Mouse (Mus musculus): Measurements from ENCODE around the gene Ptgr1. TPM values are rescaled to one million over a fixed set of nuclear protein-coding genes. Genes with fewer than 3 reads are reported as not detected.

The Ptgr1 gene
- polyA plus RNA-seq, 1 experiment from 2014 or later, result 3.4 TPM

DNA sequence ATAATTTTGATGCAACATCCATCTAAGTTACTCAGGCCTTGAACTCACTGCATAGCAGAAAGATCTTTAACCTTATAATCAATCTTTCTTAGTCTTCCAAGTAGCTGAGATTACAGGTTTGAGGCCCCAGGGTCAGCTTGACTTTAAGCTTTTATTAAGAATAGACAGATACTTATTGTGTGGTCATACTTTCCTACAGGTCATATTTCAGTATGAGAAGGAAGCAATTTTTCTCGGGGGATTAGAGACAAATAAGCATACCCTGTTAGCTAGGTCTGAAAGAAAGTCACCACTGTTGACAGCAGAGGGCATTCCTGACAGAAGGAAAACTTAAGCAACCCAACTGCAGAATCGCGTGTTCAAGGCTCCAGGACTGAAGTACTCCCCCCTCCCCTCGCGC is 21.1 kb upstream of the Ptgr1 start:
- ATAC-seq, result no peak
- 87% methylated on average over 5 of the region's 5 CpGs for WGBS

DNA sequence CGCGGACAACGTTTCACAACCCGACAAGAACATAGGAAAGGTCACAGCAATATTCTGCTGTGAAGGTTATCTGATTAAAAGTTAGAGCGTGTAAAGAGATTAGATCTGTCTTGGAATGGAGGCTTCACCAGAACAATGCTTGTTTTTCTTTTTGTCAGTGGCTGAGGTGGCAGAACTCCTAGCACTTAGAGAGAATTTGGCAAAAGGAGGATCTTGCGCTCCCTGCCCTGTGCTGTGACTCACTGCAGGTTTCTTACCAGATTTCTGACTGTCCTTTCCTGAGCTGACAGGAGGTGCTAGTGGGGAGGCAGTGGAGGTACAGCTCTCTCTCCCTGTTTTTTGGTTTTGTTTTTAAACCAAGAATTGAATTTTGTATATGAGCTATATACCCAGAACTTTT is 20.1 kb upstream of the Ptgr1 start:
- Histone ChIP-seq H3K27me3 (replicated peaks; ENCODE audit: control insufficient read depth, insufficient read depth, low read length) (no peaks in the 10 kb centered on the region), H3K27ac (ENCODE audit: low read length) (no peak overlapping the region), H3K4me1 (replicated peaks; ENCODE audit: control insufficient read depth, insufficient read depth, low read length) (peaks cover 16% of the 10 kb centered on the region), H3K36me3 (ENCODE audit: control insufficient read depth, insufficient read depth) (no peaks in the 10 kb centered on the region), H3K4me3 (replicated peaks; ENCODE audit: low read length) (no peak overlapping the region), H3K9me3 (ENCODE audit: control insufficient read depth, low read length) (no peaks in the 10 kb centered on the region), H3K9ac (replicated peaks; ENCODE audit: low read depth, low read length) (no peak overlapping the region), H3K4me2 (ENCODE audit: low read length) (no peak overlapping the region)
- 79% methylated on average over 6 of the region's 6 CpGs for WGBS
- no peak for ATAC-seq

More for the DNA sequence above, 21.1 kb upstream of the Ptgr1 start:
- peaks cover 12% of the 10 kb centered on the region for H3K4me1 ChIP-seq (replicated peaks; ENCODE audit: control insufficient read depth, insufficient read depth, low read length)
- H3K9me3 ChIP-seq (ENCODE audit: control insufficient read depth, low read length), result no peaks in the 10 kb centered on the region
- H3K9ac ChIP-seq (replicated peaks; ENCODE audit: low read depth, low read length), result no peak overlapping the region
- no peaks in the 10 kb centered on the region for H3K27me3 ChIP-seq (replicated peaks; ENCODE audit: control insufficient read depth, insufficient read depth, low read length)
- no peaks in the 10 kb centered on the region for H3K36me3 ChIP-seq (ENCODE audit: control insufficient read depth, insufficient read depth)
- no peak overlapping the region for H3K27ac ChIP-seq (ENCODE audit: low read length)
- no peak overlapping the region for H3K4me3 ChIP-seq (replicated peaks; ENCODE audit: low read length)
- H3K4me2 ChIP-seq (ENCODE audit: low read length), result no peak overlapping the region

- no peaks in the 10 kb centered on the region for H3K36me3 ChIP-seq (ENCODE audit: control insufficient read depth, insufficient read depth)
- no peak for ATAC-seq
- peaks cover 16% of the 10 kb centered on the region for H3K4me1 ChIP-seq (replicated peaks; ENCODE audit: control insufficient read depth, insufficient read depth, low read length)
- H3K4me2 ChIP-seq (ENCODE audit: low read length), result no peak overlapping the region
- H3K9ac ChIP-seq (replicated peaks; ENCODE audit: low read depth, low read length), result no peak overlapping the region
- H3K27me3 ChIP-seq (replicated peaks; ENCODE audit: control insufficient read depth, insufficient read depth, low read length), result no peaks in the 10 kb centered on the region
- no peaks in the 10 kb centered on the region for H3K9me3 ChIP-seq (ENCODE audit: control insufficient read depth, low read length)
- H3K4me3 ChIP-seq (replicated peaks; ENCODE audit: low read length), result no peak overlapping the region
- H3K27ac ChIP-seq (ENCODE audit: low read length), result no peak overlapping the region
- 73% methylated on average over 8 of the region's 8 CpGs for WGBS
Observed at GRCm38 (mm10) chr4:59006211-59006610, 19.3 kb upstream of the Ptgr1 start.

DNA sequence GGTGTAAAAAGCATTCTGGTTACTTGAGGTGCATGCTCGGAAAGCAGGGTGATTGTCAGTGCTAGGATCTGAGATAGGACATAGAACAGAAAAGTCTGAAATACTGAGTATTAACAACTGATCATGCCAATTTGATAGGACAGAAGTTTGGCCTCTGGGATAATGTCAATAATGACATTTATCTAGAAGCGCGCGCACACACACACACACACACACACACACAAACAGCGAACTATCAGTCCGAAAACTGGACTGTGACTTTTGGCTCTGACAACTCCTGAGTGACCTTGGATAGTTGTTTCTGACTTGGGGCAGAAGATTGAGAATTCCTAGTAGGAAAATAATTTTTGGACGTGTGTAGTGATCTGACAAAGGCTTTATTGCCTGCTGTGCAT is 16.9 kb upstream of the Ptgr1 start:
- ATAC-seq, result no peak
- Histone ChIP-seq H3K27ac (ENCODE audit: low read length) (no peak overlapping the region), H3K4me3 (replicated peaks; ENCODE audit: low read length) (peak overlapping the region; percentile 96), H3K4me2 (ENCODE audit: low read length) (peak overlapping the region; percentile 97), H3K9ac (replicated peaks; ENCODE audit: low read depth, low read length) (peak overlapping the region; percentile 97), H3K4me1 (replicated peaks; ENCODE audit: control insufficient read depth, insufficient read depth, low read length) (peaks cover 16% of the 10 kb centered on the region), H3K9me3 (ENCODE audit: control insufficient read depth, low read length) (no peaks in the 10 kb centered on the region), H3K27me3 (replicated peaks; ENCODE audit: control insufficient read depth, insufficient read depth, low read length) (no peaks in the 10 kb centered on the region), H3K36me3 (ENCODE audit: control insufficient read depth, insufficient read depth) (no peaks in the 10 kb centered on the region)
- 36% methylated on average over 7 of the region's 7 CpGs for WGBS

GRCm38 (mm10) chr4:59002948-59003805 is 16.3 kb upstream of the Ptgr1 start, which contains the start of gene Gm20503:
Gm20503 (plus strand) TSS chr4:59003210.
- Histone ChIP-seq H3K27me3 (replicated peaks; ENCODE audit: control insufficient read depth, insufficient read depth, low read length) (no peaks in the 10 kb centered on the region), H3K4me1 (replicated peaks; ENCODE audit: control insufficient read depth, insufficient read depth, low read length) (peaks cover 16% of the 10 kb centered on the region), H3K4me2 (ENCODE audit: low read length) (peak within 1 kb of the TSS; percentile 97), H3K9ac (replicated peaks; ENCODE audit: low read depth, low read length) (peak within 1 kb of the TSS; percentile 97), H3K27ac (ENCODE audit: low read length) (peak within 1 kb of the TSS; percentile 86), H3K9me3 (ENCODE audit: control insufficient read depth, low read length) (no peaks in the 10 kb centered on the region), H3K4me3 (replicated peaks; ENCODE audit: low read length) (peak within 1 kb of the TSS; percentile 96), H3K36me3 (ENCODE audit: control insufficient read depth, insufficient read depth) (no peaks in the 10 kb centered on the region)
- WGBS, result under 1% methylated on average over 87 of the region's 89 CpGs
- ATAC-seq, result peak; percentile 100

GRCm38 (mm10) chr4:59000614-59001013 is 13.7 kb upstream of the Ptgr1 start:
- Histone ChIP-seq H3K4me2 (ENCODE audit: low read length) (no peak overlapping the region), H3K9me3 (ENCODE audit: control insufficient read depth, low read length) (no peaks in the 10 kb centered on the region), H3K36me3 (ENCODE audit: control insufficient read depth, insufficient read depth) (no peaks in the 10 kb centered on the region), H3K27me3 (replicated peaks; ENCODE audit: control insufficient read depth, insufficient read depth, low read length) (no peaks in the 10 kb centered on the region), H3K4me3 (replicated peaks; ENCODE audit: low read length) (no peak overlapping the region), H3K9ac (replicated peaks; ENCODE audit: low read depth, low read length) (no peak overlapping the region), H3K27ac (ENCODE audit: low read length) (no peak overlapping the region), H3K4me1 (replicated peaks; ENCODE audit: control insufficient read depth, insufficient read depth, low read length) (peaks cover 16% of the 10 kb centered on the region)
- ATAC-seq, result no peak
- WGBS, result 2% methylated on average over 2 of the region's 2 CpGs

- no peak overlapping the region for H3K9ac ChIP-seq (replicated peaks; ENCODE audit: low read depth, low read length)
- no peak overlapping the region for H3K4me2 ChIP-seq (ENCODE audit: low read length)
- no peaks in the 10 kb centered on the region for H3K9me3 ChIP-seq (ENCODE audit: control insufficient read depth, low read length)
- peaks cover 15% of the 10 kb centered on the region for H3K4me1 ChIP-seq (replicated peaks; ENCODE audit: control insufficient read depth, insufficient read depth, low read length)
- ATAC-seq, result no peak
- 8% methylated on average over 2 of the region's 2 CpGs for WGBS
- no peaks in the 10 kb centered on the region for H3K27me3 ChIP-seq (replicated peaks; ENCODE audit: control insufficient read depth, insufficient read depth, low read length)
- H3K27ac ChIP-seq (ENCODE audit: low read length), result no peak overlapping the region
- no peaks in the 10 kb centered on the region for H3K36me3 ChIP-seq (ENCODE audit: control insufficient read depth, insufficient read depth)
- H3K4me3 ChIP-seq (replicated peaks; ENCODE audit: low read length), result no peak overlapping the region
Observed at GRCm38 (mm10) chr4:58999686-59000085, 12.8 kb upstream of the Ptgr1 start.

- 87% methylated on average over 1 of the region's 1 CpGs for WGBS
- H3K36me3 ChIP-seq (ENCODE audit: control insufficient read depth, insufficient read depth), result no peaks in the 10 kb centered on the region
- H3K27ac ChIP-seq (ENCODE audit: low read length), result no peak overlapping the region
- H3K4me1 ChIP-seq (replicated peaks; ENCODE audit: control insufficient read depth, insufficient read depth, low read length), result peaks cover 5% of the 10 kb centered on the region
- no peak overlapping the region for H3K4me2 ChIP-seq (ENCODE audit: low read length)
- no peak overlapping the region for H3K4me3 ChIP-seq (replicated peaks; ENCODE audit: low read length)
- H3K9me3 ChIP-seq (ENCODE audit: control insufficient read depth, low read length), result no peaks in the 10 kb centered on the region
- no peak overlapping the region for H3K9ac ChIP-seq (replicated peaks; ENCODE audit: low read depth, low read length)
- ATAC-seq, result no peak
- H3K27me3 ChIP-seq (replicated peaks; ENCODE audit: control insufficient read depth, insufficient read depth, low read length), result no peaks in the 10 kb centered on the region
Observed at GRCm38 (mm10) chr4:58998688-58999087, 11.8 kb upstream of the Ptgr1 start.

DNA sequence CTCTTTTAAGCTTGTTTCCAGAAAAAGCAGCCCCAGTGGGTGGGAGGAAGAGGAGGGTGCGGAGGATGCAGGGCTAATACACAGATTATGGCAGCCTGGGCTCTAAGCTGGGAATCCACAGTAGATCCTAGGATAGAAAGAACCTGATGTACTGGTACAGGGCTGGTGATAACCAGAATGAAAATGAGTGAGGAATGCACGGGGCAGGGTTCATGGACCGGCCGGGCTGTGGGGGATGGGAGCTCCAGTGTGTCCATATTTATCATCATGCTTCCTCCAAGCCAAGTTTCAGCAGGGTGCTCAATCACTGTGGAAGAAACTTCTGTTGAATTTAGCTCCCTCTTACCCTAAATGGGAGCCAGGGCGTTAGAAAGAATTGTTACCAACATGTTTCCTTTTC is 10.2 kb upstream of the Ptgr1 start:
- no peaks in the 10 kb centered on the region for H3K4me1 ChIP-seq (replicated peaks; ENCODE audit: control insufficient read depth, insufficient read depth, low read length)
- no peaks in the 10 kb centered on the region for H3K9me3 ChIP-seq (ENCODE audit: control insufficient read depth, low read length)
- no peaks in the 10 kb centered on the region for H3K36me3 ChIP-seq (ENCODE audit: control insufficient read depth, insufficient read depth)
- no peak for ATAC-seq
- H3K9ac ChIP-seq (replicated peaks; ENCODE audit: low read depth, low read length), result no peak overlapping the region
- no peak overlapping the region for H3K27ac ChIP-seq (ENCODE audit: low read length)
- no peak overlapping the region for H3K4me3 ChIP-seq (replicated peaks; ENCODE audit: low read length)
- 87% methylated on average over 5 of the region's 5 CpGs for WGBS
- H3K27me3 ChIP-seq (replicated peaks; ENCODE audit: control insufficient read depth, insufficient read depth, low read length), result no peaks in the 10 kb centered on the region
- H3K4me2 ChIP-seq (ENCODE audit: low read length), result no peak overlapping the region

Data from forebrain, embryonic 16.5 days (tissue).